Mouse (Mus musculus) megakaryocyte progenitor cell, adult 5-6 weeks (primary cell): ENCODE data around the gene Hap1. TPM values are rescaled to one million over a fixed set of nuclear protein-coding genes. Genes with fewer than 3 reads are reported as not detected.
A peak's percentile ranks its signal among the peaks of the same experiment; 100 is the strongest.

Source experiments
- ATAC-seq: replicated peaks from 2 replicates; pipeline ENCODE4 v1.8.0; 2016; ENCODE audit warnings: mild to moderate bottlenecking, moderate TSS enrichment, inconsistent platforms; ENCODE audit not compliant: poor library complexity
- total RNA-seq, 2 experiments: library from RNA; stranded (forward) in 1 of 2; stranded (reverse) in 1 of 2; fragments of 157-497, 149-512 nt in 1 of 2; fragments of 200-1000 nt in 1 of 2; gene quantifications; 2 replicates each; pipeline versions ENCODE4 v1.2.3 to v1.2.4; 2015 to 2017

Hap1 gene
- total RNA-seq, 2 experiments from 2014 or later = not detected

DNA sequence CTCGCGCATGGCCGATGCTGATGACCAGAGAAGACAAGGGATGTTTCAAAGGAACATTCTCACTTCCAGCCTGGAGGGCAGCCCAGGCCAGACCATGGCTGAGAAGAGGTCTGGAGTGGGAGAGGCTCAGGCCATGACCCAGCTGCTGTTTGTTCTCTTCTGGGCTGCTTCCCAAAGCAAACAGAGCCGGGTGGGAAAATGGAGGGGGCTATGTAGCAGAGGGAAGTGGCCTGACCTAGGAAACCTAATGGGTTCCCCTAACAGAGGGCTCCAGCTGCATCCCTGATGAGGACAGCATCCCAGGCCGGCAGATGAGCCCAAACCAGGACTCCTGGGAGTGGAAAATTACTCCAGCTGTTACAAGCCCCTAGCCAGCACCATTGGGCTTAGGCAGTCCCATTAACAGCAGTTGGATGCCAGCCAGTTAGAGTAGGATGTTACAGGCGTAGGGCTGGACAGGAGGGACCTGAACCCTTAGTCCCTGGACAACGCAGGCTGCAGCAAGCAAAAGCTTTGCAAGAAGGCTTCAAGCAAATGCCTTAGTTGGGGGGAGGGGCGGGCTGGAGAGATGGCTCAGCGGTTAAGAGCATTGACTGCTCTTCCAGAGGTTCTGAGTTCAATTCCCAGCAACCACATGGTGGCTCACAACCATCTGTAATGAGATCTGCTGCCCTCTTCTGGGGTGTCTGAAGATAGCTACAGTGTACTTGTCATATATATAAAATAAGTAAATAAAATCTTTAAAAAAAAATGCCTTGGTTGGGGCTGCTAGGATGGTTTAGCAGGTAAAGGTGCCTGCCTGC lies 35.4 kb upstream of the Hap1 start:
- ATAC-seq = no peak

DNA sequence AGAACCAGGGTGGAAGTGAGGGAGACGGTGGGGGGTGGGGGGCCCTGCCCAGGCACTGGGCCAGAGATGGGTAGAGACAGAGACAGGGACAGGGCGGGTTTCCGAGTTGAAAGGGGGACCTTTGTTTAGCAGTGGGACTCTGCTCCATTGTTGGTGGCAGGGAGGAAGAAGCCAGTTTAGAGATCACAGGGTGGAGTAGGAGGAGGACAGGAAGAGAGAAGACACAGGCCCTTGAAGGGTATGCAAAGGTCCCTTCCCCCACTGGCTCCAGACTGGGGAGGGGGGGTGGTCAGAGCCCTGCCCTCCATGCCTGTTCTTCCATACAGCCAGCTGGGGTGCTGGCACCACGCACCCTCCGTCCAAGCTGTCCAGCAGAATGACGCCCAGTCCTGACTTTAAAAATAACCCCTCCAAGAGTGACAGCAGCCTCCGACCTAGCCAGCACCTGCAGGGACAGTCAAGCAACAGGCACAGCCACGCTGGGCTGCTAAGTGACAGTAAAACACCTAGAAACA lies 34.1 kb upstream of the Hap1 start:
- ATAC-seq = no peak

DNA sequence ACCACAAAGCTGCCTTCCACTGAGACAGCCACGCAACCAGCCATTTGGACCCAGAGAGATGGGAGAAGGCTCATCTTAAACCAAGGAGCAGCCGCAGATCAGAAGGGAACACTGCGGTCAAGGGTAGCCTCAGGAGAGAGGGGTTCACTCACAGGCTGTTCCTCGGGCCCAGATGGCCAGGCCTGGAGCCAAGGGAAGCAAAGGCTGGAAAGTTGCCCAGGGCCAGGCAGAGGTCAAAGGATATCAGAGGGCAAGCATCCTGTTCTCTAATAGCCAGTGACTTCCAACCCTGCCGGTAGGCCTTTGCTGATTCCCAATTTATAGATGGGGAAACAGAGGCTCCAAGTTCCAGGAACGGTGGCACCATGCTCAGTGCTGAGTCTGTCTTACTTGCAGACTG lies 32.7 kb upstream of the Hap1 start:
- no peak for ATAC-seq

DNA sequence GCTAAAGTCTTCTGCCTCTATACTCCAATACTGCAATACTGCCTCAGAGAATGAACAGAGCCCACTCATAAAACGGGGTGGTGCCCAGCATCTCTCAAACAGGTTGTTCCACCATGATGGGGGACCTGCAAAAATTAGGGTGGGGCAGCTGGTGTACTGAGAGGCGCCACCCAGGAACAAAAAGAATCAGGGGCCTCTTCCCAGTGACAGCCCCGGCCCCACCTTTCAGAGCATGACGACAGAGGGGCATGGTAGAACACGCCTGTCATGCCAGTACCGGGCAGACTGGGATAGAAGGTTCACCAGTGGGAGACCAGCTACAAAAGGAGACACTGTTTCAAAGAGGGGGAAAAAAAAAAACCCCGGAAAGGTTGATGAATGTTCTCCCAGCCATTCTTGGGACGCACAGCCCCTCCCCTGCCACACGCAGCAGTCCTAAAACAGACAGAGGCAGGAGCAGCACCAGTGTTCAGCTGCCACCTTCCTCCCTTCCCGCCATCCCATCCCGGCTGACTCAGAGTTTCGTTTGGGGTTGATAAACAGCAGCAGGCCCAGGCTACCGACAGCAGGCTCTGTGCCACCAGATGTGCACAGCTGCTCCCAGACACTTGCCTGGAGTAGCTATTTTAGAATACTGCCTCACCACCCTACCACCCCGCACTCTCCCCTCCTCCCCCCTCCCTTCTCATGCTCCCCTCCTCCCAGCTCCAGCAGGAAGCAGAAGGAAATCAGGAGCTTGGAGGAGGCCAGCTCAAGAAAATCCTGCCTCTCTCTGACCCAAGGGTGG lies 31.9 kb upstream of the Hap1 start:
- ATAC-seq = no peak

DNA sequence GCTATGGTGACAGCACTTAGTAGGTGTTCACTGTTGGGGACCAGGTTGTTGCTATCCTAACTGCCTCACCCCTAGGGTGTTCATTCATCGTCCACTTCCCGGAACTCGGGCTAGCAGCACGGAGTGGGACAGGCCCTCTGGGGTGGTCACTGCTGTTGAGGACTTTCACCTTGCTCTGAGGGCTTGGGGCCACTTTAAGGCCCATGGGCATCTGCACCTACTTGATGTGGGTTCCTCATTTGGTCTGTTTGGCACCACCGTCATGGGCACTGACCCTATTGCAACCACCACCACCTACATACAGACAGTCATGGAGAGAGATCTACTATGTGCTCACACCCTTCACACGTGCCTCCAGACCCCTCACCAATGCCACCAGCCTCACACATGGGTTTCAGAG lies 31.2 kb upstream of the Hap1 start:
- ATAC-seq = no peak

DNA sequence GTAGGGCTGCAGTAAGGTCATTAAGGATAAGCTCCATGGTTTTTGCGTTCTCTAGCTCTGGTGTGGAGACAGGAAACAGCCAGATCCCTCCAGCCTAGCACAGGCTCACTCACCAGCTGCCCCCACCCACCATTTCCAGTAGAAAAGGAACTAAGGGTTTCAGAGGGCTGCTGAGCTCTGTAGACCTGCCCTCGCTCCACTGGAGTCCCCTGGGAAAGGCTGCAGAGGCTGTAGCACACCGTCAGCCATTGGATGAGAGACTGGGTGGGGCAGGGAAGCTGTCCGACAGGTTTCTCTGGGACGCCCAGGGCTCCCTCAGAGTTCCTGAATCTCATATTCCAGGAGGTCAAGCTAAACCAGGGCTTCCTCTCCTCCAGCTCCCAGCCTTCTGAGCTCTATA lies 30.7 kb upstream of the Hap1 start:
- no peak for ATAC-seq

DNA sequence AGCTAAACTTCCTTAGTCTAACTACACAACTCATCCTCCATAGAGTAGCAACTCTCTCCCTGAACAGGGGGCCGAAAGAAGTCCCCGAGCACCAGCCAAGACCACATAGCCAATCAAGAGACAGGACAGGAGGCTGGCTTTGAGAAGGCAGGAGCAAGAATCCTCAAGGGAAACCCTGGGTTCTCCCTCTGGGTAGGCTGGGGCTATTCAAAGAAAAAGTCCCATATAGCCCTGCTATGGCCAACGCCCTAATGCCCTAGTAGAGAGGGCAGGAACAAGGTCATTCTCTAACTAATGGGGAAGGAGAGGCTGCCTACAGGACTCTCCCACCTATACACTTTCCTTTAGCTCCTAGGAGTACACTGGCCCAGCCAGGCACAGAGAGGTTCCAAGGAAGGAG lies 29.1 kb upstream of the Hap1 start:
- ATAC-seq = no peak

DNA sequence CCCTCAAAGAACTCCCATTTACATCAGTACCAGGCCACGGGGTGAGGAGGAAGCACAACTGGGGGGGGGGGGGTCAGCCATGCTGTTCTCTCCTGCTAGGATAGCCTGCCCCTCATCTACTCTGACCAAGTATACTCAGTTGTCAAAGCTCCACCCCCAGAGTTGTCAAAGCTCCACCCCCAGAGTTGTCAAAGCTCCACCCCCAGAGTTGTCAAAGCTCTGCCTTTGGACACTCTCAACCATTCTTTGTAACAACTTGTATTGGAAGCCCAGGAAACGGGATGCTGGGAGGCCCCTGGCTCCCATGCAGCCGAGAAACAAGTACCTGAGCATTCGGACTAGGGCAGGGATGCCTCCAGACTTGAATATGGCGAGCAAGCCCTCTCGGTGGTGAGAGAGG lies 26.8 kb upstream of the Hap1 start:
- no peak for ATAC-seq

DNA sequence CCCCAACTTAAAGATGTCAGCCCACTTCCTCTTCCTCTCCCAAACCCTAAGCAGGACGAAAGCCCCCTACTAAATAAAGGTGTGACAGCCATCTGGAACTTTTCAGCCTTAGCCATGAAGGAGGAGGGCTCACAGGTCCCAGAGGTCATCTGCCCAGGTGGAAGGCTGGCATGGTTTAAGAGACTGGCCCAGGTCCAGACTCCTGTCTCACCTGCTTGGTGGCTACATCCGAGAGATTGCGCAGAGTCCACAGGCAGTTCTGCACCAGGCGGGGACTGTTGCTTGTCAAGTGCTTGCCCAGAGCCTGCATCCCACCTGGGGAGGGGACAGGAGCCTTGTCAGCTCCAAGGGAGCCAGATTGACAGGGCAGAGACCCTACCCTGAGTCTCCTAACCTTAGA lies 23.4 kb upstream of the Hap1 start:
- no peak for ATAC-seq

DNA sequence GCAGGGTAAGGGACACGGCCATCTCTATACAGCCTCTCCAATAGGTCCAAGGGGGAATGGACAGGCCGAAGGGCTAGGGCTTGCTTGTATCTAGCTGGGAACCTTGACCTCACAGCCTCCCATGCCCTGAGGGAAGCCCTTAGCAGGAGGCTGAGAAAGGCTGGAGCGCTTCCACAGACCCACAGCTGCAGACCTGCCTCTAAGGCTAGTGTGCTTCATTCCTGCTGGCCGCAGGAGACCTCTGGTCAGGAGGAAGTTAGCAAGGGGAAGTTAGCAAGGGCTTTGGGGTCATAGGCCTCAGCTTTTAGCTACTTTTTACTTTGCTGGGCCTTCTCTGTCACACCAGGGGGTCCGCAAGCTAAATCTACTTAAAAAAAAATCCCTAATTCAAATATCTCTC lies 22.5 kb upstream of the Hap1 start:
- 0 out of 2 replicates have a peak, but pooled peaks have one; percentile 26 for ATAC-seq

DNA sequence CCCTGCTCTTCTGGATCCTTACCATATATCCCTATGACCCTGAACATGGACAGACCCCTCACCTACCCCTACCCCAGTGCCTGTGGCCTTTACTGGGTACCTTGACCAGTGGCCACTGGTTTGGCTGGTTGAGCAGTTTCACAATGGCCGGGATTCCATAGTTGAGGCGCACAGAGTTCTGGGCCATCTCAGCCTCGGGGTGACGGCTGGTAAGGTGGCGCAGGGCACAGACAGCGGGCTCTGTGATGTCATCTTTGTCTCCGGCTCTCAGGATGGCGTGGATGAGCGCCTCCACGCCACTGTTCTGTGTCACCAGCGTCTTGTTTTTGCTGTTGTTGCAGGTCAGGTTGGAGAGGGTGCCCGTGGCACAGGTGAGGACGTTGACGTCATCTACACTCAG lies 22.1 kb upstream of the Hap1 start:
- ATAC-seq = no peak

DNA sequence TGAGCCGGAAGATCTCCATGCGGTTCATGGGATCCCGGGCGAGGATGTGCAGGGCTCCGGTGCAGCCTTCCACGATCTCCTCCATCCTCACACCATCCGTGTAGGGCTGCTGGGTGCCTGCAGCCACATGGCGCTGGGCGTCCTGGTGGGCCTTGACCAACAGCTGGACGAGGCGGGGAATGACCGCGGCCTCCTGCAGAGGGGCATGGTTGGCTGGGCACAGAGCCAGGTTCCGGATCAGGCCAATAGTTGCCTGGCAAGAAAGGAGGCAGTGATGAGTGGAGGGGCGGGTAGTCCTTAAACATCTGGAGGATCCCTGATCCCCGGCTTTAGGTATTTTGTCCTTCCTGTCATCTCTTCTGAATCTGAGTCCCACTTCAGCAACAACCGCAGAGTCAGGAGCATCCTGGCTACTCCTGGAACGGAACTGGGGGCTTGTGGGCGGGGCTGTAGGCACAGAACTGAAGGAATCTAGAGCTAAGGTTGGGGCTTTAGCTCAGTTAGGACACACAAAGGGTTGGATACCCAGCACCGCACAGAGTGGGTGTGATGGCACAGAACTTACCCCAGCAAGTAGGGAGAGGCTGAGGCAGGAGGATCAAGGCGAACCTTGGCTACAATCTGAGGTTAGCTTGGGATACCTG lies 20.9 kb upstream of the Hap1 start:
- ATAC-seq = no peak

DNA sequence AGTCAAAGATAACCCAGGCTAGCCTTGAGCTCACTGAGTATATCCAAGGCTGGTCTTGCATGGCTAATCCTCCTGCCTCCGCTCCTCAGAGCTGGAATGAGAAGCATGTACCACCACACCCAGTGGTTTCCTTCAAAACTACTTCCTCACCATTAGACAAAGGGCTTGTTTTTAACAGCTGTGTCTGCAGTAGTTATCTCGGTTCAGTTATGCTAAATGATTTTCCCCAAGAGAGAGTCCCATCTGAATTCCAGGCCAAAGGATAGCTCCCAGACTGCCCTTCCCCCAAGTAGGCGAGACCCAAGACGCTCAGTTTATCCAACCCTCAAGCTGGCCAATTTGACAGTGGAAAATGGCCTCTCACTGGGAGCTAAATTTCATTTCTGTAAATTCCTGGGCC lies 20.1 kb upstream of the Hap1 start:
- no peak for ATAC-seq

DNA sequence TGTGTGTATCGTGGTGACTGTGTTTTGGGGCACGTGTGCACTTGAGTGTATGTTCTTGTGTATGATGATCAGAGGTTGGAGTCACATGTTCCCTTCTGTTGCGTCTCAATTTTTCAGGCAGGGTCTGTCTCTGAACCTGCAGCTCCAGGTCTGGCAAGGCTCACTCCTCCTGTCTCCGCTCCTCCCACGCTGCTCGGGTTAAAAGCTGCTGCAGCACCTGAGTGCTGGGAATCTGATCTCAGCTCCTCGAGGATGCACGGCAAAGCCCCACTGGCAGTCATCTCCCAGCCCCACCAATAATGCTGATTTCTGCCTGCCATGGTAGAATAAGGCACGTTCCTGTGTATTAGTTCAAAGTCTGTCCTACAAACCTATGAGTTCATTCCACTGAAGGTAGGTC lies 19.2 kb upstream of the Hap1 start:
- ATAC-seq = no peak

DNA sequence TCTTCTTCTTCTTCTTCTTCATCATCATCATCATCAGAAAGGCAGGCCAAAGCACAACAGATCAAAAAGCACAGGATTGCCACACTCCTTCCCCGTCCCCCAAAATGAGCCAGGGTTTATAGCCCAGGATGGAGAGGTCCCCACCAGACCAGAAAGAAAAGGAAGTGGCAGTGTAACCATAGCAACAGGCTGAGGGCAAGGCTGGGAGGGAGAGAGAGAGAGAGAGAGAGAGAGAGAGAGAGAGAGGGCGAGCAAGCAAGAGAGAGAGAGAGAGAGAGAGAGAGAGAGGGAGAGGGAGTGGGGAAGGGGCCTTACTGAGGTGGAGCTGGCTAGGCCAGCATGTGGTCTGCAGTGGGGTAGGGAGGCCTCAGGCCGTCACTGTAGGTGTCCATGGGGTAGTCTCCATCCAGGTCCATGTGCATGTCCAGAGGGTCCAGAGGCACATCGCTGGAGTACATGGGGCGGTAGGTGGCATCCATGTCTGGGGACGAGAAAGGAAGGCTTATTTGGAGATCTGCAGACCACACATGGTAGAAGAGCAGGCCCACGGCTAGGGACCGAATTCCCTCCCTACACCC lies 16.1 kb upstream of the Hap1 start:
- peak; percentile 77 for ATAC-seq

DNA sequence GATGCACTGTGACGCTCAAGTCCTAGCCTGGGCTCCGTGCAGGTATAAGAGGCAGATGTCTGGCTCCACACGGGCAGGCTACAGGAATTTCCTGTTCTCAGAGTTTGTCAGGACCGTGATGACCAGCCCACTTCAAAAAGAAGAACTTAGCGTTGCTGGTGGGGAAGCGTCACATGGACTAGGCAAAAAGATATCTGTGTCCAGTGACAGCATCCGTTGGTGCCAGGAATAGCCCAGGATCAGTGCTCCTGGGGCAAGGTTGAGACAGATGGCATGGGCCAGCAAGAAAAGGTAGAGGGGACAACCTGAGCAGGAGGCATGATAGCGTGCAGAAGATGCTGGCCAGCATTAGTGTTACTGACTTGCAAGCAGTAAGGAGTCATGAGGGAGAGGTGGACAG lies 13.9 kb upstream of the Hap1 start:
- no peak for ATAC-seq

DNA sequence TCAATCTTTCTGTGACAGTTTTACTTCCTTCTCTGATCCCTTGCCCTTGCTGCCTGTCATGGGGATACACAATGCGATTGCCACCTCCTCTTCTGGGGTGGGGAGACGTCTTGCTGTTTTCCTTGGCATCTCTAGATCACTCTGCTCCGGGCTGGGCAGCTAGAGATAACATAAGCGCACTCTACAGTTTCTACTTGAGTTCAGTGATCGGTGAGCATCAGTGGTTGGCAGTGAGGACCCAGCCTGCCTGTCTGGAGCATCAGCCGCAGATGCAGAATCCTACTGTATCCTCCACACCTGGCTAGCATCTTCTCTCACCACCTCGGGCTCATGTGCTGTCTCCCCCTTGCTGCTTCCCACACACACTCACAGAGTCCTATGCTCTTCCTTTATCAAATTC lies 13.2 kb upstream of the Hap1 start:
- no peak for ATAC-seq

DNA sequence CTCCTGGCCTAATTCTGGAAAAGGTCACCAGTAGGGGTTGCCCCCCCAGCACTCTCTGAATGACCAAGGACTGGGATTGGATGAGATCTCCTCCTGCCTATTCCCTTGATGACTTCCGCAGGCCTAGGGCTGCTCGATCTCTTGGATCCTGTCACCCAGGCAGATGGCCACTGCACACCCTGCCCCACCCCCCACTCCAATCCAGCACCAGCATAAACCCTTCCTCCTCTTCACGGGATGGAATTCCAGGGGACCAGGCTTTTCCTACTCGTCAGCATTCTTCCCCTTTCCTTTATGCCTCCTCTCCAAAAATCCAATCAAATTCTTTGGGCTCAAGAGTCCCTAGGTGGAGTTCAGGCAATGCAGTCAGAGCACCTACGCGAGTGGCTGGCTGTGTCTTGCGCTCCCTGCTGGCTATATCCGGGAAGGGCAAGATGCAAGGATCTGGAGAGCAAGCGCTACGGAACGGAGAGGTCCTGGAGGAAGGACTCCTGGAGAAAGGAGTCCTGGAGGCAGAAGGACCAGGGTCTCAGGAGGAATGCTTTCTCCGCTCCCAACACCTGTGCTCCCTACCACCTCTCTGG lies 7.1 kb upstream of the Hap1 start:
- peak; percentile 79 for ATAC-seq

DNA sequence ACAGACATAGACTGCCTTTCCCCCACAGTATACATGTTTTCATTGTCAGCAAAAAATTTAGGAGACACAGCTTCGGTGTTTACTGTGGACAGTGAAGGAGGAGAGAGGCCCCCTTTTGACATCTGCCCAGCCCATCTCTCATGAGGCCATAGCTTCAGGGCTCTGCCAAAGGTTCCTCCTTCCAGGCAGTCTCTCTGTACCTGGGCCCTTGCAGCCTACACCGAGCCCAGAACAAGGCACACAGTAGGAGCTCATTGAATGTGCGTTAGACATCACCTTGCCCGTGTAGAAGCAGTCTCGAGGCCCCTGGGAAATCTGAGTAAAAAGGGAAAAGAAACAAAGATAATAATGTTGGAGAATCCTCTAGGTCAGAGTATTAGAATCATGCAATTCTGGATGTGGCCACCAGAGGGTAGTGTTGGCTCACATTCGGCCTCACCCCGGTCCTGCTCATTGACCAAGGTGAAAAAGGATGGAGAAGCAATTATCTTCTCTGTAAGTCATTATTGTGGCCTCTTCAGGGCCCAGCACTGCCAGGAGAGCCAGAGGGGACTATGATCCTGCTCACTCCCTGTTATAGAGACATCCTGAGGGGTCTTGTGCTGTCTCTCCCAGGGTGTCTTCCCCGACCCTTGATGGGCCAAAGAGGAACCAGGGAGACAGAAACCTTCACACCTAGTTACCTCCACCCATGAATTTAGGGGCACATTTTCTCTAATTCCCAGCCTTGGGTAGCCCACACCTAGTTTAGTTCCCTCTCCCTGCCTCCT lies 6.5 kb upstream of the Hap1 start:
- ATAC-seq = peak; percentile 85

DNA sequence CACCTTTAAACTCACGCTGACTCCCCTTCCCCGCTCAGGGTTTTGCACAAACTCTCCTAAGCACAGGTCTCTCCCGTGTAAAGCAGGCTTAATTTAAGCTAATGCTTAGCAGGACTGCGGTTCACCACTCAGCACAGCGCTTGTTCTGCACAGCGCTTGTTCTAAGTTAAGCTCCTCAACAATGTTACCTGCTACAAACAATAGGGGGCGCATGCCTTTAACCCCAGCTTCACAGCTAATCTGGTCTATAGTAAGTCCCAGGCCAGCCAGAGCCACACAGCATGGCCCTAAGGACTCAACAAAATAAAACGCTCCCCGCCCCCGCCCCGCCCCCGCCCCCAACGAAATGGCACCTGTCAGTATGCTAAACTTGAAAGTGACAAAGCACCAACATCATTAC lies 5.1 kb upstream of the Hap1 start:
- peak; percentile 59 for ATAC-seq
